Mouse (Mus musculus) hindbrain, embryonic 11.5 days (tissue): ENCODE measurements around the gene Phactr4. TPM values are rescaled to one million over a fixed set of nuclear protein-coding genes. Genes with fewer than 3 reads are reported as not detected.
A peak's percentile ranks its signal among the peaks of the same experiment; 100 is the strongest.

Experiments
- ATAC-seq: fragments of 200-750 bp; cut with Nextera tagmentation; 2 replicates; pipeline ENCODE4 v1.8.0; 2017; ENCODE audit warnings: mild to moderate bottlenecking, moderate TSS enrichment, moderate library complexity; ENCODE audit not compliant: low FRiP score
- DNase-seq: peaks from one replicate; pipeline ENCODE4 v3.0.0-alpha.2; 2015; ENCODE audit warnings: low spot score
- H3K27ac ChIP-seq: fragments of 300-500 bp; sonication (generic); 2 replicates; pipeline ENCODE4 v1.5.1; 2014; ENCODE audit warnings: mild to moderate bottlenecking, low read depth, low read length
- H3K27me3 ChIP-seq: fragments of 300-500 bp; sonication (generic); 2 replicates; pipeline ENCODE4 v1.6.1; 2014; ENCODE audit warnings: mild to moderate bottlenecking, low read length, moderate library complexity, mixed read lengths; ENCODE audit not compliant: control insufficient read depth, insufficient read depth
- H3K36me3 ChIP-seq: fragments of 300-500 bp; sonication (generic); 2 replicates; pipeline ENCODE4 v1.6.1; 2014; ENCODE audit warnings: mild to moderate bottlenecking, low read length, moderate library complexity, mixed read lengths; ENCODE audit not compliant: control insufficient read depth, insufficient read depth
- H3K4me1 ChIP-seq: fragments of 300-500 bp; sonication (generic); replicated peaks from 2 replicates; pipeline ENCODE4 v1.6.1; 2014; ENCODE audit warnings: low read length, mixed read lengths; ENCODE audit not compliant: control insufficient read depth, insufficient read depth
- H3K4me2 ChIP-seq: fragments of 300-500 bp; sonication (generic); replicated peaks from 2 replicates; pipeline ENCODE4 v1.6.1; 2014; ENCODE audit warnings: mild to moderate bottlenecking, low read depth, low read length
- H3K4me3 ChIP-seq: fragments of 300-500 bp; sonication (generic); 2 replicates; pipeline ENCODE4 v1.5.1; 2014; ENCODE audit warnings: low read depth, low read length
- H3K9ac ChIP-seq: fragments of 300-500 bp; sonication (generic); 2 replicates; pipeline ENCODE4 v1.6.1; 2014; ENCODE audit warnings: low read depth, low read length
- H3K9me3 ChIP-seq: fragments of 300-500 bp; sonication (generic); 2 replicates; pipeline ENCODE4 v1.6.1; 2016; ENCODE audit warnings: low read length; ENCODE audit not compliant: control insufficient read depth
- WGBS: fragments of 180-500 bp; shearing (Covaris S2); extraction: QIAGEN DNeasy Blood & Tissue Kit; methylation state at CpG from one replicate; pipeline ENCODE4 v1.1.7; 2014; 5-methylcytosine and 5-hydroxymethylcytosine counted together
- polyA plus RNA-seq: library from polyadenylated mRNA; unstranded; fragments of >200 nt; fragmentation: Nextera tagmentation; extraction: Ambion mirVana; gene quantifications from 2 replicates; pipeline ENCODE4 v1.2.1, GENCODE M21; 2014

Gene Phactr4
- polyA plus RNA-seq, 1 experiment from 2014 or later, result 27.2 TPM

- WGBS, result 89% methylated on average over 5 of the region's 5 CpGs
- DNase-seq (no peak), ATAC-seq (no peak)
- H3K27me3 ChIP-seq, result no peaks in the 10 kb centered on the region
- H3K9ac ChIP-seq, result no peak overlapping the region
- H3K9me3 ChIP-seq, result no peaks in the 10 kb centered on the region
- H3K4me1 ChIP-seq, result no peaks in the 10 kb centered on the region
- no peak overlapping the region for H3K4me3 ChIP-seq
- no peaks in the 10 kb centered on the region for H3K36me3 ChIP-seq
- H3K4me2 ChIP-seq, result no peak overlapping the region
- no peak overlapping the region for H3K27ac ChIP-seq
These were observed 17.7 kb downstream of the Phactr4 start for GRCm38 (mm10) chr4:132404588-132404987.

GRCm38 (mm10) chr4:132403063-132403660 lies 19.1 kb downstream of the Phactr4 start:
- no peaks in the 10 kb centered on the region for H3K4me1 ChIP-seq
- no peak overlapping the region for H3K4me2 ChIP-seq
- H3K36me3 ChIP-seq, result no peaks in the 10 kb centered on the region
- ATAC-seq (no peak), DNase-seq (no peak)
- H3K27ac ChIP-seq, result no peak overlapping the region
- H3K27me3 ChIP-seq, result no peaks in the 10 kb centered on the region
- 83% methylated on average over 5 of the region's 5 CpGs for WGBS
- H3K9ac ChIP-seq, result no peak overlapping the region
- H3K9me3 ChIP-seq, result no peaks in the 10 kb centered on the region
- H3K4me3 ChIP-seq, result no peak overlapping the region

GRCm38 (mm10) chr4:132401016-132401415 lies 21.3 kb downstream of the Phactr4 start:
- DNase-seq (no peak), ATAC-seq (no peak)
- H3K4me3 ChIP-seq, result no peak overlapping the region
- H3K9me3 ChIP-seq, result no peaks in the 10 kb centered on the region
- no peaks in the 10 kb centered on the region for H3K36me3 ChIP-seq
- H3K27me3 ChIP-seq, result no peaks in the 10 kb centered on the region
- no peak overlapping the region for H3K9ac ChIP-seq
- H3K4me2 ChIP-seq, result no peak overlapping the region
- H3K4me1 ChIP-seq, result no peaks in the 10 kb centered on the region
- WGBS, result 97% methylated on average over 9 of the region's 9 CpGs
- H3K27ac ChIP-seq, result no peak overlapping the region

DNA sequence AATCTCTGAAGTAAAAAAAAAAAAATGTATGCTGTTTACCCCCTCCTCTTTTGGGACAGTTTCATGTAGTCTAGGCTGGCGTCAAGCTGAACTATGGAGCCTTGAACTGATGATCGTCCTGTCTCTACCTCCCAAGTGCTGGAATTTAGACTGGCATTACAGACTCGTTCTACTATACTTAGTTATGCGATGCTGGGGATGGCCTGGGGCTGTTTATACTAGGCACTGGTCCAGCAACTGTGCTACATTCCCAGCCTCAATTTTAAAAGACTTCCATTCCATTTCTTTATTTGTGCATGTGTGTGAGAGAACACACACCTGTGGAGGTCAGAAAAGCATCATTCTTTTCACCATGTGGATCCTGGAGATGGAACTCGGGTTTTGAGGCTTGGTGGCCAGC lies 23.4 kb downstream of the Phactr4 start:
- 86% methylated on average over 5 of the region's 5 CpGs for WGBS
- Histone ChIP-seq H3K4me3 (no peak overlapping the region), H3K27me3 (no peaks in the 10 kb centered on the region), H3K9me3 (no peaks in the 10 kb centered on the region), H3K27ac (no peak overlapping the region), H3K9ac (no peak overlapping the region), H3K36me3 (no peaks in the 10 kb centered on the region), H3K4me1 (no peaks in the 10 kb centered on the region), H3K4me2 (no peak overlapping the region)
- no peak for DNase-seq
- no peak for ATAC-seq

GRCm38 (mm10) chr4:132398045-132398774 lies 24.1 kb downstream of the Phactr4 start:
- no peaks in the 10 kb centered on the region for H3K4me1 ChIP-seq
- H3K36me3 ChIP-seq, result no peaks in the 10 kb centered on the region
- 45% methylated on average over 11 of the region's 11 CpGs for WGBS
- ATAC-seq (no peak), DNase-seq (peak; percentile 34)
- no peak overlapping the region for H3K4me3 ChIP-seq
- H3K9ac ChIP-seq, result no peak overlapping the region
- H3K27ac ChIP-seq, result no peak overlapping the region
- H3K9me3 ChIP-seq, result no peaks in the 10 kb centered on the region
- H3K4me2 ChIP-seq, result no peak overlapping the region
- no peaks in the 10 kb centered on the region for H3K27me3 ChIP-seq

DNA sequence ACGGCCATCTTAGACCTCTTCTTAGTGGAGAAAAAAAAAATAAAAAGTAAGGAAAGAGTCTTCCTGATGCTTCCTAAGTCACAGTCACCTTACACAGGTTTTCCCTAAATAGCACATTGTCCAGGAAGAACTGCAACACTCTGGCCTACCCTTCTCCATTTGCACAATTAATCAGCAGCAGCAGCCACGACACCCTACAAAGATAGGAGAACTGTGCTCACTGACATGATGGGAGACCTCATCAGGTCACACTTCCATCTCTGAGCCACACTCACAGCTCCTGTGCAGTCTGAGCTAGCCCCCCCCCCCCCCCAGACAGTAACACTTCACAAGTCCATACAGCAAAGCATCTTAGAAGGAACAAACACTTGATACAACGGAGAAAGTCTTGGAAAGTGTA lies 25.2 kb downstream of the Phactr4 start:
- DNase-seq, result no peak
- H3K4me1 ChIP-seq, result no peaks in the 10 kb centered on the region
- no peak overlapping the region for H3K4me2 ChIP-seq
- WGBS, result 91% methylated on average over 3 of the region's 3 CpGs
- H3K27ac ChIP-seq, result no peak overlapping the region
- no peak overlapping the region for H3K9ac ChIP-seq
- H3K4me3 ChIP-seq, result no peak overlapping the region
- ATAC-seq, result no peak
- no peaks in the 10 kb centered on the region for H3K9me3 ChIP-seq
- no peaks in the 10 kb centered on the region for H3K36me3 ChIP-seq
- H3K27me3 ChIP-seq, result no peaks in the 10 kb centered on the region

DNA sequence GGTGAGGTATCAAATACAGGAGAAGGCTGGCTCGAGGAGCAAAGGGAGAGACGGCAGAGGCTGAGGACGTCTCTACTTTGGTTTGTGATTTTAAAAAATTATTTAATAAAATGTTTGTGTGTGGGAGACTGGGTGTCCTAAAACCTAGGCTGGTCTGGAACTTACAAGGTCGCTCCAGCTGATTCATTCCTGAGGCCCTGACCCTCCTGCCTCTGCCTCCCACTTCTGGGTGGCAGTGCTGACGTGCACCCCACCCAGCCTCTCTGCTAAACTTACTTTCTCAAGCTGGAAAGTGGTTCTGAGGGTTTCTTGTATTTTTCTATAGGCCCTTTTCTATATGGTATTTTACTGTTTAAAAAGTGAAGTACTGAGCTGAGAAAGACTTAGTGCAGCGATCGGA lies 26.0 kb downstream of the Phactr4 start:
- DNase-seq, result no peak
- no peaks in the 10 kb centered on the region for H3K4me1 ChIP-seq

GRCm38 (mm10) chr4:132391063-132391740 lies 31.1 kb downstream of the Phactr4 start:
- Histone ChIP-seq H3K4me2 (no peak overlapping the region), H3K27ac (no peak overlapping the region), H3K4me3 (no peak overlapping the region), H3K36me3 (no peaks in the 10 kb centered on the region), H3K9me3 (no peaks in the 10 kb centered on the region), H3K4me1 (no peaks in the 10 kb centered on the region), H3K9ac (no peak overlapping the region), H3K27me3 (no peaks in the 10 kb centered on the region)
- WGBS, result 92% methylated on average over 8 of the region's 8 CpGs
- ATAC-seq, result no peak
- DNase-seq, result no peak

More for the DNA sequence above, 26.0 kb downstream of the Phactr4 start:
- Histone ChIP-seq H3K4me2 (no peak overlapping the region), H3K36me3 (no peaks in the 10 kb centered on the region), H3K9ac (no peak overlapping the region), H3K27me3 (no peaks in the 10 kb centered on the region), H3K9me3 (no peaks in the 10 kb centered on the region), H3K4me3 (no peak overlapping the region), H3K27ac (no peak overlapping the region)
- no peak for ATAC-seq
- 94% methylated on average over 7 of the region's 7 CpGs for WGBS

DNA sequence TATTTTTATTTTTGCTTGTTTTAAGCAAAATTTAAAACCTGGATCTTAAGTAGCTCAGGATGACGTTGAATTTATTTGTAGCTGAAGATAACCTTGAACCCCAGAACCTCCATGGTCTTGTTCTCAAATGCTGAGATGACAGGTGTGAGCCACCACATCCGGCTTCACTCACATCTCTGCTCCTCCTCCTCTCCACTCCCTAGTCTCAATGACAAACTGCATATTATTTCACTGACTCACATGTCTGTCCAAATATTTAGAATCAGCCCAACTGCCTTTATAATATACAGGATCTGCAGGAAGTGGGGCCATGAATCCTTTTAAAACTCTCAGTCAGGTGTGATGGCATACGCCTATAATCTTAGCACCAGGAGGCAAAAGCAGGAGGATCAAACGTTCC lies 33.0 kb downstream of the Phactr4 start:
- no peaks in the 10 kb centered on the region for H3K36me3 ChIP-seq
- no peak overlapping the region for H3K4me2 ChIP-seq
- H3K27me3 ChIP-seq, result no peaks in the 10 kb centered on the region
- DNase-seq, result no peak
- no peaks in the 10 kb centered on the region for H3K4me1 ChIP-seq
- ATAC-seq, result no peak
- H3K27ac ChIP-seq, result no peak overlapping the region
- no peaks in the 10 kb centered on the region for H3K9me3 ChIP-seq
- WGBS, result 98% methylated on average over 4 of the region's 4 CpGs
- H3K9ac ChIP-seq, result no peak overlapping the region
- no peak overlapping the region for H3K4me3 ChIP-seq
